Mouse (Mus musculus) kidney, adult 2 months (tissue): ENCODE results near the gene Pmepa1. TPM values are rescaled to one million over a fixed set of nuclear protein-coding genes. Genes with fewer than 3 reads are reported as not detected.
A peak's percentile ranks its signal among the peaks of the same experiment; 100 is the strongest.

ENCODE experiments used
- DNase-seq: peaks from one replicate; pipeline ENCODE4 v3.0.0; 2021
- H3K27ac ChIP-seq: fragments of 200-500 bp; 2 replicates; pipeline ENCODE4 v1.5.1; 2012; ENCODE audit warnings: low read depth, low read length, control low read depth, inconsistent platforms; ENCODE audit not compliant: insufficient read depth
- H3K27me3 ChIP-seq: fragments of 200-500 bp; replicated peaks from 2 replicates; pipeline ENCODE4 v1.6.1; 2012; ENCODE audit warnings: mild to moderate bottlenecking, moderate library complexity, low read length, inconsistent platforms; ENCODE audit not compliant: control insufficient read depth, insufficient read depth
- H3K36me3 ChIP-seq: fragments of 200-500 bp; 2 replicates; pipeline ENCODE4 v1.6.1; 2012; ENCODE audit warnings: mild to moderate bottlenecking, moderate library complexity, low read length, inconsistent platforms; ENCODE audit not compliant: control insufficient read depth, insufficient read depth
- H3K4me1 ChIP-seq: fragments of 200-500 bp; 2 replicates; pipeline ENCODE4 v1.6.1; 2011; ENCODE audit warnings: low read length; ENCODE audit not compliant: control insufficient read depth, insufficient read depth
- H3K4me3 ChIP-seq: fragments of 200-500 bp; 2 replicates; pipeline ENCODE4 v1.5.1; 2011; ENCODE audit warnings: mild to moderate bottlenecking, low read depth, low read length, control low read depth; ENCODE audit not compliant: insufficient read depth
- CTCF ChIP-seq: fragments of 200-500 bp; conservative IDR thresholded peaks from 2 replicates; pipeline ENCODE4 v1.5.1; 2011; ENCODE audit warnings: low read depth, mild to moderate bottlenecking, control low read depth, low read length, moderate library complexity, mixed read lengths; ENCODE audit not compliant: insufficient read depth, insufficient read length
- POLR2A ChIP-seq: fragments of 200-500 bp; IDR thresholded peaks from one replicate; pipeline ENCODE4 v1.6.1; 2011; ENCODE audit warnings: low read depth, low read length, control low read depth
- WGBS: fragments of 180-500 bp; shearing (Covaris S2); methylation state at CpG from one replicate; pipeline ENCODE4 v1.1.7; 2018; 5-methylcytosine and 5-hydroxymethylcytosine counted together
- polyA plus RNA-seq: library from polyadenylated mRNA; depleted of rRNA; stranded (reverse); fragments of >200 nt; gene quantifications from 2 replicates; pipeline ENCODE4 v1.2.3, GENCODE M21; 2012

Pmepa1 gene
- polyA plus RNA-seq, 1 experiment, result 35.6 TPM

DNA sequence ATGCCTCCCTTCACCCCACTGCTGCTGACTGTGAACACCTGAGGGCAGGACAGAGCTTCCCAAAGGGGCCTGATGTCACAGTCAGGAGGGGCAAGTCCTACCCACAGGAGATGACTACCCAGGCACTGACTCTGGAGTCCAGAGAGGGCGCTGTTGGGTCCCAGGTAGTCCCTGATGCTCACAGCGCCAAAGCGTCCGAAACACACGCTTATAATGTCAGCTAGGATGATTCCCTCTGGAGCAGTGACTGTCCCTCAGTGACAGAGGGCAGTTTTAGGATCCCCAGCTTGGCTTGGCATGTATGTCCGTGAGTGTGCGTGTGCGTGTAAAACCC is 43.6 kb downstream of the Pmepa1 start:
- Histone ChIP-seq H3K36me3 (no peaks in the 10 kb centered on the region), H3K4me3 (no peak overlapping the region), H3K27ac (no peak overlapping the region), H3K27me3 (no peaks in the 10 kb centered on the region), H3K4me1 (no peaks in the 10 kb centered on the region)
- DNase-seq, result no peak
- 94% methylated on average over 8 of the region's 8 CpGs for WGBS
- no peak for TF ChIP-seq POLR2A
- no peak for TF ChIP-seq CTCF

DNA sequence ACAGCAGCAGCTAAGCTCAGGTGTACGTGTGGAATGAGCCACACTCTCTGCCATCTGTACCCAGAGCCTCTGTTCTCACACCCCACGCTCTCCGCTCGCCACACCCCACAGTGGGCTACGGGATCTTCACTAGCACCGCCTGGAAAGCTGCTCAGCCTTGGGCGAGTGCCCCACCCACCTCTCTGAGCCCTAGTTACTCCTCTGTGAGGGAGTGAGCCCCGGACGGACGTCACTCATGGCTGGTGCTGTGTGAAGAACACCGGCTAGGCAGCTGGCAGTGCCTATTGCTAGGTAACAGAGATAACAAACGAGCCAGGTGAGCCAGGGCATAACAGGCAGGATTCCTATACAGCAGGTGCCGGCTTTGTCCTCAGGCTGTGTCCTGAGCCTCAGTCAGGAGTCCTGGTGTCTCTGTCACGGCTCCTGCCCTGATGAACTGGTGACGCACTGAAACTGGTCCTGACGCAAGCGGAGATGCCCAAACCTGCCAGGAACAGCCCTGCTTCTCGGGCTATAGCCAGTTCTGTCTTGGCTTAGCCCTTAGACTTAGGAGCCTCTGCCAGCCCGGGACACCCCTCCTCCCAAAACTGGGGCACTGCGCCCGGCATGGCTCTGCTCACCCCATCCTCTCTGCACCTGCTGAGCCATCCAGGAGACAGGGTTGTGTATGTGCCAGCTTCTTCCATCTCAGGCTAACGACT is 44.1 kb downstream of the Pmepa1 start:
- WGBS, result 83% methylated on average over 22 of the region's 22 CpGs
- Histone ChIP-seq H3K27me3 (no peaks in the 10 kb centered on the region), H3K36me3 (no peaks in the 10 kb centered on the region), H3K4me1 (no peaks in the 10 kb centered on the region), H3K27ac (no peak overlapping the region), H3K4me3 (no peak overlapping the region)
- DNase-seq, result no peak
- TF ChIP-seq POLR2A, result no peak
- no peak for TF ChIP-seq CTCF

DNA sequence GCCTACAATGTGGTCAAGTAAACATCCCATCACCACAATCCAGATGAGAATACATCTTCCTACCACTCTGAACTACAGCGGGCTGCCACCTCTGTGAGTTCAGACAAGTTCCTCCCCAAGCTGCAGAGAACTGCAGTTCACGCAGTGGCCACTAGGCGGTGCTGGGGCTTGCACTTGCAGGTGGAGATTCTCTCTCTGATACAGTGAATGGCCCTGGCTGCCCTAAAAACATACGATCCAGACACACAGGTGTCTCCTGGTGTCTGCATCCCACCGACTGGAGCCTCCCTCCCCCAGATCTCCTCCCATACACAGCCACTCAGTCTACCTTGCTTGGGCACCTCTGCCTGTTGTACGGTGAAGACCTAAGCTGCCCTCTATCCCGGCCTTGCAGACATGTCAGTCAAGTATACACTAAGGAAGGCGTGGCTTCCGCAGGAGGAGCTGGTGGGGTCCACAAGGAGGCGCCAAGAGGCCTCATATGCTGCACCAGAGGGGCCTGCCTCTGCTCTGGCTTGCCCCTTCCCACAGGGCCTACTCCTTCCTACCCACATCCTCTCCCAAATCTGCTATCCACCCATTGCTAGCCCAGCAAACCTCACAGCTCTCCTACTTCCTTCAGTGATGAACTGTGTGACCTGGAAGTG is 46.6 kb downstream of the Pmepa1 start:
- Histone ChIP-seq H3K27ac (no peak overlapping the region), H3K4me3 (no peak overlapping the region), H3K4me1 (no peaks in the 10 kb centered on the region), H3K36me3 (no peaks in the 10 kb centered on the region), H3K27me3 (no peaks in the 10 kb centered on the region)
- TF ChIP-seq CTCF (peak; percentile 97), POLR2A (no peak)
- peak; percentile 93 for DNase-seq
- WGBS, result 11% methylated on average over 10 of the region's 10 CpGs

DNA sequence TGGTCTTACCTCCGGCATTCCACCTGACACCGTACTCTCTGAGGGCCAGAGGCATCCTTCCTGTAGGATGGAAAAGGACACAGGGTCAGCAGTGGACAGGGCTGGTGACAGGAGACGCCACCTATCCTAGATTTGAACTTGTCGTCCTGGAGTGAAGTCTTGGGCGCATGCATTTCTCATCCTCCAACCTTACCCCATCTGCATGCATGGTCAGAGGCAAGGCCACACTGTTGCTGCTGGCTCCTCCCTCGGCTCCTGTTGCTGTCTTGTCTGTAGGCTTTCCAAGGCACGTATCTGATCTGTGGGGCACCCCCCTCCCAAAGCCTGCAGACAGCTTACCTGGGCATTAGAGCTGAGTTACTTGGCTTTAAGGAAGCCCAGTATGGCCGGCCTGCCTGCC is 47.8 kb downstream of the Pmepa1 start:
- TF ChIP-seq POLR2A (no peak), CTCF (no peak)
- H3K36me3 ChIP-seq, result no peaks in the 10 kb centered on the region
- no peaks in the 10 kb centered on the region for H3K27me3 ChIP-seq
- WGBS, result 92% methylated on average over 8 of the region's 8 CpGs
- no peak overlapping the region for H3K4me3 ChIP-seq
- H3K4me1 ChIP-seq, result no peaks in the 10 kb centered on the region
- no peak overlapping the region for H3K27ac ChIP-seq
- no peak for DNase-seq

DNA sequence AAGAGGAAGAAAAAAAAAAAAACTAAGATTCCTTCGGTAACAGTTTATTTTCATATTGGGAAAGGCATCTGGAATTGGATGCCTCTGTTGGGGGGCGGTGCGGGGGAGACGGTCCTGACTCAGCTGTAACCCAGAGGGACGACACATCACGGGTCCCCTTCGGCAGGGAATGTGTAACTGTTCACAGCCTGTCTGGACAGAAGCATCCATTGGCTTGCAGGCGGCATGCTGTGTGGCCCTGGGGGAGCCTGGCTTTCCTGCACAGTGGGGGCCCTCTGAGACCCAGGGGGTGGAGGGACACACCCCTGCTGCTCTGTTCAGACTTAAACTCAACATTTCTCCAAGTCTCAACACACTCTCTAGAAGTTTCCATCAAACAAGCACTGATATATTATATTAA is 49.5 kb downstream of the Pmepa1 start:
- Histone ChIP-seq H3K27ac (no peak overlapping the region), H3K27me3 (no peaks in the 10 kb centered on the region), H3K36me3 (no peaks in the 10 kb centered on the region), H3K4me3 (no peak overlapping the region), H3K4me1 (no peaks in the 10 kb centered on the region)
- TF ChIP-seq POLR2A, result no peak
- no peak for TF ChIP-seq CTCF
- DNase-seq, result no peak
- 91% methylated on average over 8 of the region's 8 CpGs for WGBS

DNA sequence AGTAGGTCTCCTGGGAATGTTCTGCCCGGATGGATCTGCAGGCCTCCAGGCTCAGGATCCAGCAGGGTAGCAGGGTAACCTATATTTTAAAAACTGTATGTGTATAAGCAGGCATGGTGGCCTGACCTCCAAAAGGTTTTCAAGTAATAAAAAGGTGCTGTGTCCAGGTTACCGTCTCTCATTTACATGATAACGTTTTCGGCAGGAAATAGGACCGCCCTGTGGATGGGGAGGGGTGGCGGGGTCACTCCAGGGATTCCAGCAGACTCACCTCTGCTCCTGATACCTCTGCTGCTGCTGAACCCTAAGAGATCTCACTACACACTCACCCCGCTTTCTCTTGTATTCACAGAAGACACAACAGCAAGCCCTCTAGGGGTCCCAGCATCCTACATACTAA is 50.4 kb downstream of the Pmepa1 start:
- Histone ChIP-seq H3K4me1 (no peaks in the 10 kb centered on the region), H3K4me3 (no peak overlapping the region), H3K27me3 (no peaks in the 10 kb centered on the region), H3K36me3 (no peaks in the 10 kb centered on the region), H3K27ac (no peak overlapping the region)
- 86% methylated on average over 7 of the region's 7 CpGs for WGBS
- DNase-seq, result no peak
- TF ChIP-seq CTCF, result no peak
- no peak for TF ChIP-seq POLR2A

DNA sequence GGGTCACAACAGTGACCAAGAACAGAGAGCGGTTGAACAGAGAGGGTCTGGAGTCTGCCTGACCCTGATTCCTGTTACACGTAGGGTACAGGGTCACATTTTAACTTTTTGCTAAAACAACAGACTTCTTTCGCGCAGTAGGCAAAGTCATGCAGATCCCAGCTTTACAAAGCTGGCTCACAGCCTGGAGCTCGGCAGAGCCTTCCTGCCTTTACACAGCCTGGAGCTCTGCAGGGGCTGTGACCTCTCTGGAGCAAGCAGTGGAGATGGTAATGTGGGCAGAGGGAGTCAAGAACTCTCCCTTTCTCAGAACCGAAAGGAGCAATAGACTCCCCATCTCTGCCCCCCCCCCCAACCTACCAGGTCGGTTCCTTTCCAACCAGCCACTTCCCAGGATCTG is 51.5 kb downstream of the Pmepa1 start:
- Histone ChIP-seq H3K27ac (no peak overlapping the region), H3K4me3 (no peak overlapping the region), H3K27me3 (no peaks in the 10 kb centered on the region), H3K36me3 (no peaks in the 10 kb centered on the region), H3K4me1 (no peaks in the 10 kb centered on the region)
- no peak for DNase-seq
- 51% methylated on average over 7 of the region's 7 CpGs for WGBS
- TF ChIP-seq CTCF (no peak), POLR2A (no peak)

DNA sequence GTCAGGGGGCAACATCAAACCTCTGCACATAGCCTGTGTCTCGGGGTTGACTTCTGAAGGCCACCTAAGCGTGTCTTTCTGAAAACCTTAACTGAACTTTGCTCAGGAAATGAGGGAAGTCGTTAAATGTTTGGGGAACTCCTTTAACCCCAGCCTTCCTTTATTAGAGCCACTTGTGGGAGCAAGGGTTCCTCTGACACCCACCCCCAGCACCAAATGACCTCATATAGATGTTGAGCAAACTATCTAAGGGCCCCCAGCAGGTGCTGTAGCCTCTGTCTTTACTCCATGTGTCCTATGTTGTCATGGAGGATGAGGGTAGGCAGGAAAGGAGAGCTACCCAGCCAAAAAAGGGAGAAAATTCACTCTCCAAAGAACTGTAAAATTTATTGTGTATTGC is 52.2 kb downstream of the Pmepa1 start:
- 28% methylated on average over 3 of the region's 3 CpGs for WGBS
- TF ChIP-seq POLR2A, result no peak
- no peak for TF ChIP-seq CTCF
- no peaks in the 10 kb centered on the region for H3K27me3 ChIP-seq
- H3K36me3 ChIP-seq, result no peaks in the 10 kb centered on the region
- no peak for DNase-seq
- H3K4me3 ChIP-seq, result no peak overlapping the region
- H3K4me1 ChIP-seq, result no peaks in the 10 kb centered on the region
- H3K27ac ChIP-seq, result no peak overlapping the region
